Mouse (Mus musculus) heart, adult 2 months (tissue): ENCODE data around the gene Mybbp1a.

ENCODE experiments used
- CTCF ChIP-seq: fragments of 200-600 bp; IDR thresholded peaks from 2 replicates; pipeline ENCODE4 v1.8.1; 2022; ENCODE audit warnings: antibody characterized with exemption, mild to moderate bottlenecking, moderate library complexity
- POLR2A ChIP-seq: fragments of 200-500 bp; IDR thresholded peaks from 2 replicates; pipeline ENCODE4 v1.6.1; 2011; ENCODE audit warnings: mild to moderate bottlenecking, low read depth, low read length, control low read depth; ENCODE audit not compliant: insufficient read depth

- TF ChIP-seq CTCF: no peak
- no peak for TF ChIP-seq POLR2A
Observed at GRCm38 (mm10) chr11:72436271-72436670, 4.9 kb upstream of the Mybbp1a start.
